Comparison of ENCODE assay signal across 10 mouse cellular contexts in genomic region chr9:119656111-119656510, GRCm38 (mm10).
DNase-seq lines count a peak whose midpoint lies in the region; ATAC-seq and TF ChIP-seq lines count a peak whose summit lies in the region.
"Had no signal": no experiment of that assay in that cellular context is flagged by ENCODE, and none has a peak within 500 bp of the region (broad histone marks: within the 10 kb centered on the region; RNA-seq: fewer than 3 reads in every experiment).

No protein-coding gene starts in this region.

- H3K27me3 ChIP-seq in heart, embryonic 12.5 days (replicated peaks): no peaks in the 10 kb centered on the region; the same call in 1 of the 2 replicates
- no peaks in the 10 kb centered on the region for H3K27me3 ChIP-seq in stomach, postnatal 0 days (ENCODE audit: control insufficient read depth, insufficient read depth, low read length)
- H3K27me3 ChIP-seq: liver, embryonic 13.5 days had no signal

- no peaks in the 10 kb centered on the region for H3K9me3 ChIP-seq in heart, embryonic 12.5 days (replicated peaks)
- H3K9me3 ChIP-seq in stomach, postnatal 0 days (ENCODE audit: control insufficient read depth, low read length): no peaks in the 10 kb centered on the region
- H3K9me3 ChIP-seq: liver, embryonic 13.5 days had no signal

- WGBS in heart, embryonic 12.5 days: 15% methylated on average over 6 of the region's 6 CpGs
- 40% methylated on average over 6 of the region's 6 CpGs for WGBS in stomach, postnatal 0 days

- H3K4me1 ChIP-seq in heart, embryonic 12.5 days (replicated peaks): peaks cover 12% of the 10 kb centered on the region
- H3K4me1 ChIP-seq in stomach, postnatal 0 days (replicated peaks; ENCODE audit: control insufficient read depth, insufficient read depth): no peaks in the 10 kb centered on the region
- H3K4me1 ChIP-seq: liver, embryonic 13.5 days had no signal

- no peak for TF ChIP-seq CTCF in stomach, postnatal 0 days (IDR thresholded peaks at IDR 0.05; ENCODE audit: low read depth)

- H3K36me3 ChIP-seq in heart, embryonic 12.5 days: no peaks in the 10 kb centered on the region
- H3K36me3 ChIP-seq in stomach, postnatal 0 days (ENCODE audit: control insufficient read depth, insufficient read depth, low read length): no peaks in the 10 kb centered on the region
- H3K36me3 ChIP-seq: liver, embryonic 13.5 days had no signal

- H3K4me3 ChIP-seq in heart, embryonic 12.5 days: no peak overlapping the region
- no peak overlapping the region for H3K4me3 ChIP-seq in stomach, postnatal 0 days (ENCODE audit: low read depth, low read length)
- H3K4me3 ChIP-seq: liver, embryonic 13.5 days had no signal

- no peak overlapping the region for H3K4me2 ChIP-seq in heart, embryonic 12.5 days
- H3K4me2 ChIP-seq in stomach, postnatal 0 days (replicated peaks; ENCODE audit: low read depth): no peak overlapping the region
- H3K4me2 ChIP-seq: liver, embryonic 13.5 days had no signal

- no peak overlapping the region for H3K9ac ChIP-seq in heart, embryonic 12.5 days
- no peak overlapping the region for H3K9ac ChIP-seq in stomach, postnatal 0 days (ENCODE audit: low read length)
- H3K9ac ChIP-seq: liver, embryonic 13.5 days had no signal

- no peak for TF ChIP-seq EP300 in stomach, postnatal 0 days (optimal IDR thresholded peaks at IDR 0.05)

- peak; percentile 16 for DNase-seq in heart, adult 8-10 months (ENCODE audit: low spot score)
- peak; percentile 36 to 62 for DNase-seq in right cerebral cortex, postnatal 10 days (ENCODE audit: low spot score in 2 of 2)
- no peak for DNase-seq in right cerebral cortex, postnatal 25 days
- DNase-seq in gastrocnemius, postnatal 10 days: peak; percentile 55
- peak; percentile 22 for DNase-seq in telencephalon, adult 2 months (ENCODE audit: low read depth, low spot score)
- DNase-seq in stomach, postnatal 0 days (ENCODE audit: low spot score): no peak
- DNase-seq: kidney, postnatal 36 days; liver, embryonic 13.5 days had no signal

- no peak overlapping the region for H3K27ac ChIP-seq in heart, embryonic 12.5 days (ENCODE audit: poor library complexity, severe bottlenecking)
- no peak overlapping the region for H3K27ac ChIP-seq in stomach, postnatal 0 days (replicated peaks)
- H3K27ac ChIP-seq: liver, embryonic 13.5 days had no signal

- ATAC-seq in heart, embryonic 12.5 days (ENCODE audit: insufficient number of reproducible peaks, low FRiP score): no peak
- no peak for ATAC-seq in stomach, postnatal 0 days (ENCODE audit: low FRiP score, low TSS enrichment)
- no peak for ATAC-seq in megakaryocyte-erythroid progenitor cell, adult 5-6 weeks (replicated peaks; ENCODE audit: low FRiP score, low TSS enrichment, poor library complexity, severe bottlenecking)

Comparison
In these comparisons a context has a peak if more than half of its experiments do, and no peak if none do; other contexts are left out.
1. DNase-seq: peak in heart, adult 8-10 months (single experiment), right cerebral cortex, postnatal 10 days (2 of 2), gastrocnemius, postnatal 10 days (single experiment) and telencephalon, adult 2 months (single experiment); none in right cerebral cortex, postnatal 25 days (single experiment) and stomach, postnatal 0 days (single experiment).